In genomic region chr12:111911796-111912195, GRCm38 (mm10) we compare ENCODE assay signal across 25 mouse cellular contexts. TPM values are rescaled to one million over a fixed set of nuclear protein-coding genes. Genes with fewer than 3 reads are reported as not detected.
A peak's percentile ranks its signal among the peaks of the same experiment; 100 is the strongest.
DNase-seq lines count a peak whose midpoint lies in the region; ATAC-seq and TF ChIP-seq lines count a peak whose summit lies in the region.
"Had no signal": no experiment of that assay in that cellular context is flagged by ENCODE, and none has a peak within 500 bp of the region (broad histone marks: within the 10 kb centered on the region; RNA-seq: fewer than 3 reads in every experiment).

No protein-coding gene starts in this region.

- no peak overlapping the region for H3K9ac ChIP-seq in liver, adult 2 months (ENCODE audit: low read depth, low read length)
- no peak overlapping the region for H3K9ac ChIP-seq in liver, embryonic 11.5 days (ENCODE audit: low read depth, low read length)
- H3K9ac ChIP-seq in CH12.LX (ENCODE audit: insufficient read depth, low read depth) = no peak overlapping the region
- H3K9ac ChIP-seq in intestine, embryonic 15.5 days = no peak overlapping the region
- H3K9ac ChIP-seq: embryonic facial prominence, embryonic 12.5 days; lung, embryonic 14.5 days had no signal

- dilution Hi-C loops in CH12.LX (cut with MboI; ENCODE audit: extremely low pct_ligation_motif_present, extremely low pct_unique_long_range_greater_than_20kb, low sequenced_read_pairs) = no loop called here

- no peak for TF ChIP-seq CTCF in liver, adult 2 months (IDR thresholded peaks at IDR 0.05; ENCODE audit: low read depth, low read length)
- TF ChIP-seq CTCF in CH12.LX (conservative IDR thresholded peaks at IDR 0.05 in 1 of 2, IDR thresholded peaks at IDR 0.05 in 1 of 2; ENCODE audit: low read depth in 2 of 2, low read length in 2 of 2) = no peak

- H3K4me1 ChIP-seq in liver, adult 2 months (ENCODE audit: control insufficient read depth, insufficient read depth, low read length) = peaks cover 15% of the 10 kb centered on the region
- peaks cover 13% of the 10 kb centered on the region for H3K4me1 ChIP-seq in liver, embryonic 11.5 days (replicated peaks; ENCODE audit: control insufficient read depth, insufficient read depth, low read length)
- peaks cover 13 to 40% of the 10 kb centered on the region in 2 experiments for H3K4me1 ChIP-seq in CH12.LX (ENCODE audit: control insufficient read depth in 1 of 2, insufficient read depth in 2 of 2)
- peaks cover 18% of the 10 kb centered on the region for H3K4me1 ChIP-seq in intestine, embryonic 15.5 days (replicated peaks)

- TF ChIP-seq EP300 in CH12.LX (IDR thresholded peaks at IDR 0.05; ENCODE audit: low read length) = no peak

- TF ChIP-seq RAD21 in CH12.LX (IDR thresholded peaks at IDR 0.05; ENCODE audit: low read depth, low read length) = no peak

- peak; percentile 75 for DNase-seq in liver, adult 2 months (ENCODE audit: extremely low read depth, low read depth, low spot score)
- DNase-seq in liver, embryonic 11.5 days (ENCODE audit: low spot score) = no peak
- DNase-seq in CH12.LX (ENCODE audit: extremely low read depth) = peak; percentile 22
- DNase-seq in urinary bladder, adult 18-20 months (ENCODE audit: low spot score in 2 of 2) = no peak
- DNase-seq in layer of hippocampus, adult 9-10 months (ENCODE audit: low spot score) = no peak
- DNase-seq in gastrocnemius, postnatal 14 days = no peak
- DNase-seq: adrenal gland, postnatal 36 days; cerebellum, adult 9-10 months; kidney, postnatal 36 days; layer of hippocampus, adult 9-11 months; left cerebral cortex, postnatal 4 days; liver; lung, embryonic 14.5 days; lung, postnatal 36 days; retina, postnatal 1 day; thymus, postnatal 25 days had no signal

- peaks cover 3% of the 10 kb centered on the region; the same call in 1 of the 2 replicates for H3K79me2 ChIP-seq in liver, adult 2 months (ENCODE audit: control insufficient read depth, insufficient read depth, low read length)
- no peaks in the 10 kb centered on the region for H3K79me2 ChIP-seq in CH12.LX (replicated peaks; ENCODE audit: control insufficient read depth, extremely low read depth, insufficient read depth, poor library complexity, severe bottlenecking)

- no peak overlapping the region for H3K4me3 ChIP-seq in liver, adult 2 months (ENCODE audit: insufficient read depth, low read depth, low read length)
- no peak overlapping the region for H3K4me3 ChIP-seq in liver, embryonic 11.5 days (ENCODE audit: low read depth, low read length)
- H3K4me3 ChIP-seq in CH12.LX (replicated peaks in 1 of 3; ENCODE audit: low read depth in 2 of 3, low read length in 2 of 3, poor library complexity in 1 of 3) = no peak overlapping the region
- no peak overlapping the region for H3K4me3 ChIP-seq in intestine, embryonic 15.5 days (replicated peaks)
- H3K4me3 ChIP-seq: embryonic facial prominence, embryonic 12.5 days; erythroblast, embryonic 14.5 days; hindbrain, embryonic 10.5 days; left cerebral cortex, adult 2 months had no signal

- no peak for TF ChIP-seq POLR2A in liver, adult 2 months (IDR thresholded peaks at IDR 0.05; ENCODE audit: extremely low read depth, insufficient read depth, low read length)
- TF ChIP-seq POLR2A in CH12.LX (IDR thresholded peaks at IDR 0.05; ENCODE audit: low read depth, low read length) = no peak

- in situ Hi-C loops in CH12.LX (cut with MboI; ENCODE audit: low pct_ligation_motif_present, low pct_unique_long_range_greater_than_20kb, low sequenced_read_pairs) = no loop called here

- H3K9me3 ChIP-seq in liver, embryonic 11.5 days (ENCODE audit: control insufficient read depth, low read length) = no peaks in the 10 kb centered on the region
- no peaks in the 10 kb centered on the region for H3K9me3 ChIP-seq in CH12.LX (replicated peaks; ENCODE audit: low read length)
- H3K9me3 ChIP-seq in intestine, embryonic 15.5 days = no peaks in the 10 kb centered on the region
- H3K9me3 ChIP-seq: embryonic facial prominence, embryonic 12.5 days; G1E; hindbrain, embryonic 10.5 days had no signal

- H3K27ac ChIP-seq in liver, adult 2 months (replicated peaks; ENCODE audit: insufficient read depth, low read depth, low read length) = peak overlapping the region; percentile 41
- H3K27ac ChIP-seq in liver, embryonic 11.5 days (ENCODE audit: low read depth, low read length) = no peak overlapping the region
- no peak overlapping the region for H3K27ac ChIP-seq in CH12.LX (ENCODE audit: insufficient read depth, low read depth)
- peak overlapping the region; percentile 32 for H3K27ac ChIP-seq in intestine, embryonic 15.5 days
- H3K27ac ChIP-seq: embryonic facial prominence, embryonic 12.5 days; hindbrain, embryonic 10.5 days; hindbrain, postnatal 0 days; left cerebral cortex, adult 2 months had no signal

- H3K36me3 ChIP-seq in liver, adult 2 months (ENCODE audit: control insufficient read depth, insufficient read depth, low read length) = no peaks in the 10 kb centered on the region
- no peaks in the 10 kb centered on the region for H3K36me3 ChIP-seq in liver, embryonic 11.5 days (ENCODE audit: control insufficient read depth, insufficient read depth, low read length)
- H3K36me3 ChIP-seq in CH12.LX (replicated peaks in 1 of 2; ENCODE audit: control insufficient read depth in 1 of 2, insufficient read depth in 1 of 2, low read length in 1 of 2) = no peaks in the 10 kb centered on the region
- no peaks in the 10 kb centered on the region for H3K36me3 ChIP-seq in intestine, embryonic 15.5 days
- H3K36me3 ChIP-seq: embryonic facial prominence, embryonic 12.5 days; G1E; hindbrain, embryonic 10.5 days had no signal

- 61% methylated on average over 2 of the region's 2 CpGs for WGBS in liver, adult 2 months
- WGBS in liver, embryonic 11.5 days = 84% methylated on average over 2 of the region's 2 CpGs
- WGBS in intestine, embryonic 15.5 days = 82% methylated on average over 2 of the region's 2 CpGs

- H3K4me2 ChIP-seq in liver, embryonic 11.5 days = no peak overlapping the region
- H3K4me2 ChIP-seq in CH12.LX (ENCODE audit: insufficient read depth, low read depth, poor library complexity, severe bottlenecking) = no peak overlapping the region
- H3K4me2 ChIP-seq in intestine, embryonic 15.5 days (replicated peaks) = no peak overlapping the region
- H3K4me2 ChIP-seq: embryonic facial prominence, embryonic 12.5 days; lung, embryonic 14.5 days had no signal

- intact Hi-C loops in gastrocnemius, postnatal 14 days (cut with DNase I; ENCODE audit: low total_unique reads) = no loop called here

- no peaks in the 10 kb centered on the region for H3K27me3 ChIP-seq in liver, adult 2 months (ENCODE audit: control insufficient read depth, insufficient read depth, low read length)
- H3K27me3 ChIP-seq in liver, embryonic 11.5 days (replicated peaks; ENCODE audit: control insufficient read depth, insufficient read depth, low read length) = peaks cover 6% of the 10 kb centered on the region; the same call in 1 of the 2 replicates
- peaks cover 23% of the 10 kb centered on the region for H3K27me3 ChIP-seq in CH12.LX (replicated peaks)
- no peaks in the 10 kb centered on the region for H3K27me3 ChIP-seq in intestine, embryonic 15.5 days (replicated peaks)

- ATAC-seq in liver, embryonic 11.5 days (replicated peaks; ENCODE audit: low FRiP score) = no peak
- no peak for ATAC-seq in intestine, embryonic 15.5 days
- ATAC-seq: forebrain, embryonic 14.5 days; hindbrain, postnatal 0 days had no signal

TF ChIP-seq in CH12.LX, 34 proteins besides CTCF, POLR2A, EP300 and RAD21:
- TF ChIP-seq KAT2A (IDR thresholded peaks at IDR 0.05; ENCODE audit: insufficient replicate concordance, low read length) = no peak
- TF ChIP-seq IRF4 (IDR thresholded peaks at IDR 0.05; ENCODE audit: low read depth, low read length) = peak; percentile 61; the same call in 1 of the 2 replicates

RNA-seq across cellular contexts. Expression of gene Ppp1r13b, which starts 3.9 kb away (rescaled TPM):
- total RNA-seq in liver, adult 2 months (2014; rRNA removed) = 2.9 and 4.2 TPM in 2 replicates
- 4.5 and 5.4 TPM in 2 replicates for polyA plus RNA-seq in liver, adult 2 months (2012; rRNA removed)
- 10.8 TPM in 2 replicates for polyA plus RNA-seq in liver, embryonic 11.5 days (2014; fragmentation: Nextera tagmentation; extraction: Ambion mirVana)
- total RNA-seq in CH12.LX (2012; rRNA removed) (0.64 and 0.76 TPM in 2 replicates), CH12.LX (2014; rRNA removed) (0.34 and 0.42 TPM in 2 replicates)
- 1.3 and 2.0 TPM in 2 replicates for polyA plus RNA-seq in CH12.LX (2012; ENCODE audit: insufficient read length, low read depth)
- 19.8 and 21.7 TPM in 2 replicates for polyA plus RNA-seq in intestine, embryonic 15.5 days (2015; fragmentation: Nextera tagmentation; extraction: Ambion mirVana)
- total RNA-seq in gastrocnemius, postnatal 14 days (2021) = 1 to 10 TPM; 8.5 to 9.0 TPM

RNA-seq across cellular contexts. Expression of gene Atp5mpl, which starts 55.0 kb away (rescaled TPM):
- total RNA-seq in liver, adult 2 months (2014; rRNA removed) = 336 and 444 TPM in 2 replicates
- 23.8 and 26.3 TPM in 2 replicates for polyA plus RNA-seq in liver, adult 2 months (2012; rRNA removed)
- 702 and 735 TPM in 2 replicates for polyA plus RNA-seq in liver, embryonic 11.5 days (2014; fragmentation: Nextera tagmentation; extraction: Ambion mirVana)
- total RNA-seq in CH12.LX (2012; rRNA removed) (224 and 276 TPM in 2 replicates), CH12.LX (2014; rRNA removed) (669 and 768 TPM in 2 replicates)
- polyA plus RNA-seq in CH12.LX (2012; ENCODE audit: insufficient read length, low read depth) = 164 and 172 TPM in 2 replicates
- 924 and 941 TPM in 2 replicates for polyA plus RNA-seq in intestine, embryonic 15.5 days (2015; fragmentation: Nextera tagmentation; extraction: Ambion mirVana)
- 100 to 1,000 TPM; 816 to 919 TPM for total RNA-seq in gastrocnemius, postnatal 14 days (2021)

RNA-seq across cellular contexts. Expression of gene Tdrd9, which starts 59.6 kb away (rescaled TPM):
- not detected in 2 replicates for total RNA-seq in liver, adult 2 months (2014; rRNA removed)
- polyA plus RNA-seq in liver, adult 2 months (2012; rRNA removed) = not detected in 2 replicates
- polyA plus RNA-seq in liver, embryonic 11.5 days (2014; fragmentation: Nextera tagmentation; extraction: Ambion mirVana) = 0.06 and 0.40 TPM in 2 replicates
- not detected in 2 replicates for total RNA-seq in CH12.LX (2012; rRNA removed)
- not detected in 2 replicates for total RNA-seq in CH12.LX (2014; rRNA removed)
- polyA plus RNA-seq in CH12.LX (2012; ENCODE audit: insufficient read length, low read depth) = not detected in 2 replicates
- 0.46 TPM in 1 of 2 replicates, not detected in the other for polyA plus RNA-seq in intestine, embryonic 15.5 days (2015; fragmentation: Nextera tagmentation; extraction: Ambion mirVana)
- under 1 TPM; 0.31 to 0.38 TPM for total RNA-seq in gastrocnemius, postnatal 14 days (2021)
- total RNA-seq: megakaryocyte-erythroid progenitor cell, adult 5-6 weeks had no signal
- polyA plus RNA-seq: erythroblast, embryonic 14.5 days; G1E had no signal

Comparison
In these comparisons a context has a peak if more than half of its experiments do, and no peak if none do; other contexts are left out.
1. DNase-seq: peak in liver, adult 2 months (single experiment) and CH12.LX (single experiment); none in liver, embryonic 11.5 days (single experiment), urinary bladder, adult 18-20 months (0 of 2), layer of hippocampus, adult 9-10 months (single experiment) and gastrocnemius, postnatal 14 days (single experiment).
2. H3K27ac ChIP-seq: peak in liver, adult 2 months (single experiment) and intestine, embryonic 15.5 days (single experiment); none in liver, embryonic 11.5 days (single experiment) and CH12.LX (single experiment).